Mouse (Mus musculus) neural tube, embryonic 15.5 days (tissue): ENCODE data around the gene Mdm2. TPM values are rescaled to one million over a fixed set of nuclear protein-coding genes. Genes with fewer than 3 reads are reported as not detected.

Experiments used
- polyA plus RNA-seq: library from polyadenylated mRNA; unstranded; fragments of >200 nt; fragmentation: Nextera tagmentation; extraction: Ambion mirVana; gene quantifications from 2 replicates; pipeline ENCODE4 v1.2.1, GENCODE M21; 2015

The Mdm2 gene
- polyA plus RNA-seq, 1 experiment from 2014 or later: 46.0 TPM

Other genes starting within 250 kb of the Mdm2 start
- gene Cpm, start 81.3 kb downstream of the Mdm2 start, polyA plus RNA-seq: 4.1 and 12.9 TPM in 2 replicates
- gene Slc35e3, start 35.6 kb upstream of the Mdm2 start, polyA plus RNA-seq: 26.4 and 26.9 TPM in 2 replicates
- gene Nup107, start 81.9 kb upstream of the Mdm2 start, polyA plus RNA-seq: 28.2 and 34.6 TPM in 2 replicates
- 165 and 174 TPM in 2 replicates for gene Rap1b, start 135.3 kb upstream of the Mdm2 start, polyA plus RNA-seq